Mouse (Mus musculus) megakaryocyte, embryonic 14.5 days (primary cell): Measurements from ENCODE around the gene Polk. TPM values are rescaled to one million over a fixed set of nuclear protein-coding genes. Genes with fewer than 3 reads are reported as not detected.

Source experiments
- H3K27me3 ChIP-seq: replicated peaks from 2 replicates; pipeline ENCODE3; 2012; ENCODE audit warnings: inconsistent platforms
- H3K36me3 ChIP-seq: replicated peaks from 2 replicates; pipeline ENCODE3; 2012; ENCODE audit warnings: low read length, inconsistent platforms, mixed read lengths
- H3K4me1 ChIP-seq: 2 replicates; pipeline ENCODE4 v1.6.1; 2012; ENCODE audit warnings: inconsistent platforms
- H3K4me3 ChIP-seq: replicated peaks from 2 replicates; pipeline ENCODE3; 2012; ENCODE audit warnings: moderate library complexity, mild to moderate bottlenecking, inconsistent platforms
- H3K9me3 ChIP-seq: 2 replicates; pipeline ENCODE4 v1.6.1; 2012; ENCODE audit warnings: inconsistent platforms
- FLI1 ChIP-seq: IDR thresholded peaks from 2 replicates; pipeline ENCODE4 v1.6.1; 2012; ENCODE audit warnings: low read length, inconsistent platforms, mixed read lengths
- GATA1 ChIP-seq: IDR thresholded peaks from 3 replicates; pipeline ENCODE4 v1.6.1; 2012; ENCODE audit warnings: mixed read lengths, low read length, inconsistent platforms, borderline replicate concordance
- polyA plus RNA-seq: library from polyadenylated mRNA; stranded (reverse); fragments of >175 nt; gene quantifications from 2 replicates; pipeline ENCODE4 v1.2.3, GENCODE M21; 2012; ENCODE audit warnings: low replicate concordance; ENCODE audit not compliant: insufficient read depth

Gene Polk
- polyA plus RNA-seq, 1 experiment: 0.57 TPM

GRCm38 (mm10) chr13:96433041-96433440 lies 109.3 kb downstream of the Polk start:
- H3K36me3 ChIP-seq: no peaks in the 10 kb centered on the region
- H3K9me3 ChIP-seq: peaks cover 7% of the 10 kb centered on the region
- TF ChIP-seq FLI1 (no peak), GATA1 (no peak)
- H3K4me1 ChIP-seq: peaks cover 50% of the 10 kb centered on the region
- no peaks in the 10 kb centered on the region for H3K27me3 ChIP-seq
- no peak overlapping the region for H3K4me3 ChIP-seq

GRCm38 (mm10) chr13:96432376-96432811 lies 110.0 kb downstream of the Polk start:
- H3K27me3 ChIP-seq: no peaks in the 10 kb centered on the region
- H3K4me1 ChIP-seq: peaks cover 50% of the 10 kb centered on the region
- no peak overlapping the region for H3K4me3 ChIP-seq
- peaks cover 1% of the 10 kb centered on the region for H3K9me3 ChIP-seq
- TF ChIP-seq FLI1: no peak
- no peak for TF ChIP-seq GATA1
- H3K36me3 ChIP-seq: no peaks in the 10 kb centered on the region

- H3K4me3 ChIP-seq: peak overlapping the region; percentile 72
- peaks cover 45% of the 10 kb centered on the region for H3K4me1 ChIP-seq
Measured at GRCm38 (mm10) chr13:96431595-96432156, 110.7 kb downstream of the Polk start.

More at GRCm38 (mm10) chr13:96431595-96432156, 110.7 kb downstream of the Polk start:
- Histone ChIP-seq H3K27me3 (no peaks in the 10 kb centered on the region), H3K9me3 (no peaks in the 10 kb centered on the region), H3K36me3 (no peaks in the 10 kb centered on the region)
- TF ChIP-seq GATA1 (no peak), FLI1 (no peak)

Other genes starting within 250 kb of the Polk start
- 0.41 and 0.72 TPM in 2 replicates for gene Poc5, start 154.3 kb downstream of the Polk start, polyA plus RNA-seq
- gene Ankdd1b, start 71.4 kb downstream of the Polk start, polyA plus RNA-seq: not detected in 2 replicates
- not detected in 2 replicates for gene Gm17622, start 51.8 kb downstream of the Polk start, polyA plus RNA-seq
- gene Col4a3bp, start within 50 bp of the Polk start, polyA plus RNA-seq: 2.6 and 11.2 TPM in 2 replicates
- 9.1 and 12.4 TPM in 2 replicates for gene Hmgcr, start 128.4 kb upstream of the Polk start, polyA plus RNA-seq
- not detected in 2 replicates for gene Ankrd31, start 205.7 kb upstream of the Polk start, polyA plus RNA-seq